8 mouse cellular contexts compared by ENCODE assay signal in genomic region chr2:121473301-121474179, GRCm38 (mm10). TPM values are rescaled to one million over a fixed set of nuclear protein-coding genes. Genes with fewer than 3 reads are reported as not detected.
A peak's percentile ranks its signal among the peaks of the same experiment; 100 is the strongest.
DNase-seq lines count a peak whose midpoint lies in the region; ATAC-seq lines count a peak whose summit lies in the region.
"Not testable (repeated sequence)": the region's sequence is repeated elsewhere in the genome, so short reads cannot be mapped to it uniquely, and the experiment has no call there.

Mfap1b (minus strand) TSS chr2:121474067.

- not testable (repeated sequence) for H3K9me3 ChIP-seq in hindbrain, embryonic 11.5 days (ENCODE audit: control insufficient read depth, low read length)

- peak within 1 kb of the TSS; percentile 49 for H3K9ac ChIP-seq in hindbrain, embryonic 11.5 days (ENCODE audit: low read depth, low read length)

- H3K27me3 ChIP-seq in hindbrain, embryonic 11.5 days (ENCODE audit: control insufficient read depth, insufficient read depth, low read length) = not testable (repeated sequence)

- 6% methylated on average over 38 of the region's 41 CpGs for WGBS in hindbrain, embryonic 11.5 days

- ATAC-seq in hindbrain, embryonic 11.5 days (ENCODE audit: low FRiP score) = peak; percentile 94

- peak within 1 kb of the TSS; percentile 46 for H3K4me3 ChIP-seq in hindbrain, embryonic 11.5 days (ENCODE audit: low read depth, low read length)

- H3K27ac ChIP-seq in hindbrain, embryonic 11.5 days (ENCODE audit: low read depth, low read length) = not testable (repeated sequence)

- H3K4me1 ChIP-seq in hindbrain, embryonic 11.5 days (replicated peaks; ENCODE audit: control insufficient read depth, insufficient read depth, low read length) = not testable (repeated sequence)

- peak within 1 kb of the TSS; percentile 58 for H3K4me2 ChIP-seq in hindbrain, embryonic 11.5 days (replicated peaks; ENCODE audit: low read depth, low read length)

- peak; percentile 67 for DNase-seq in Muller cell, postnatal 12 days (ENCODE audit: inconsistent ontology term)
- peak; percentile 86 for DNase-seq in cerebellum, adult 9-11 months
- peak; percentile 69 to 93 for DNase-seq in frontal cortex, adult 2 months (ENCODE audit: extremely low spot score in 1 of 2, low spot score in 1 of 2)
- DNase-seq in hindbrain, embryonic 11.5 days (ENCODE audit: low spot score) = peak; percentile 88
- peak; percentile 70 to 78 for DNase-seq in layer of hippocampus, postnatal 10 days (ENCODE audit: low spot score in 2 of 2)
- peak; percentile 91 for DNase-seq in lung, postnatal 10 days
- DNase-seq in ovary, postnatal 36 days (ENCODE audit: low spot score) = peak; percentile 68
- peak; percentile 74 for DNase-seq in thymus, postnatal 25 days

- not testable (repeated sequence) for H3K36me3 ChIP-seq in hindbrain, embryonic 11.5 days (ENCODE audit: control insufficient read depth, insufficient read depth, low read length)

RNA-seq across cellular contexts. Expression of gene Mfap1b, which starts in this region (rescaled TPM):
- polyA plus RNA-seq in frontal cortex, adult 2 months (2012; rRNA removed) = 36.0 and 38.5 TPM in 2 replicates
- 80.4 and 80.9 TPM in 2 replicates for polyA plus RNA-seq in hindbrain, embryonic 11.5 days (2014; fragmentation: Nextera tagmentation; extraction: Ambion mirVana)
- 10 to 100 TPM; 33.0 to 38.7 TPM for total RNA-seq in layer of hippocampus, postnatal 10 days (2021)
